Mouse (Mus musculus) erythroblast, embryonic 14.5 days (primary cell): ENCODE measurements around the gene Xylt1.

ENCODE experiments used
- GATA1 ChIP-seq: IDR thresholded peaks from 2 replicates; pipeline ENCODE4 v1.6.1; 2012; ENCODE audit warnings: low read length, inconsistent platforms, mixed read lengths
- TAL1 ChIP-seq: IDR thresholded peaks from 3 replicates; pipeline ENCODE4 v1.6.1; 2012; ENCODE audit warnings: low read length, inconsistent platforms, mixed read lengths

DNA sequence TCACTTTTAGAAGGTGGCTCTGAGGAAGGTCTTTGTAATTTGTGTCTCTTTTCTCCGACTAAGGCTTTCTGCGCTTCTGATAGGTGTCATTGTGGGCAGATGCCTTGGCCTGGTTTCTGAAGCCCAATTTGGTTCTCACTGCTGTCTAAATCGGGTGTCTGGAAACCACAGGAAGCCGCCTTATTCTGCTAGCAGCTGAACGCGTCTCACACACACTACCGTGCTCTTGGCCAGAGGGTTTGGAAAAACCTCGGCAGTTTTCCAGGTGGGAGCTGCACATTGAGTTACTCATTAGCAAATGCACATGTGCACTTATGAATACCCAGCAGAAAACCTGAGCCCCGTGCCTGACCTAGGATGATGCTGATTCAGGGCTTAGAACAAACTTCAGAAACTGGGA, 52.9 kb downstream of the Xylt1 start:
- TF ChIP-seq TAL1 (no peak), GATA1 (no peak)
